Mouse (Mus musculus) large intestine, adult 2 months (tissue): ENCODE results near the gene Atxn7. TPM values are rescaled to one million over a fixed set of nuclear protein-coding genes. Genes with fewer than 3 reads are reported as not detected.

ENCODE experiments used
- DNase-seq: peaks from one replicate; pipeline ENCODE4 v3.0.0-alpha.2; 2012; ENCODE audit warnings: low read depth, low spot score
- WGBS: fragments of 180-500 bp; shearing (Covaris S2); methylation state at CpG from one replicate; pipeline ENCODE4 v1.1.7; 2018; 5-methylcytosine and 5-hydroxymethylcytosine counted together
- polyA plus RNA-seq: library from polyadenylated mRNA; depleted of rRNA; stranded (reverse); fragments of >200 nt; gene quantifications from 2 replicates; pipeline ENCODE4 v1.2.3, GENCODE M21; 2012

Atxn7 gene
- polyA plus RNA-seq, 1 experiment, result 11.3 TPM

GRCm38 (mm10) chr14:13977498-13977897 is 16.3 kb downstream of the Atxn7 start:
- WGBS, result 78% methylated on average over 1 of the region's 1 CpGs
- DNase-seq, result no peak

- 26% methylated on average over 2 of the region's 2 CpGs for WGBS
- DNase-seq, result no peak
Observed at GRCm38 (mm10) chr14:13981286-13981685, 20.0 kb downstream of the Atxn7 start.

GRCm38 (mm10) chr14:13982174-13982573 is 20.9 kb downstream of the Atxn7 start:
- WGBS, result 26% methylated on average over 2 of the region's 2 CpGs
- DNase-seq, result no peak

GRCm38 (mm10) chr14:13988397-13988796 is 27.2 kb downstream of the Atxn7 start:
- DNase-seq, result no peak
- 43% methylated on average over 2 of the region's 2 CpGs for WGBS

GRCm38 (mm10) chr14:13990741-13991140 is 29.5 kb downstream of the Atxn7 start:
- WGBS, result 75% methylated on average over 3 of the region's 3 CpGs
- DNase-seq, result no peak

GRCm38 (mm10) chr14:13995206-13996097 is 34.2 kb downstream of the Atxn7 start:
- WGBS, result 32% methylated on average over 9 of the region's 9 CpGs
- DNase-seq, result no peak

GRCm38 (mm10) chr14:14002771-14003170 is 41.5 kb downstream of the Atxn7 start:
- 91% methylated on average over 7 of the region's 7 CpGs for WGBS
- no peak for DNase-seq

GRCm38 (mm10) chr14:14009712-14010111 is 48.5 kb downstream of the Atxn7 start:
- no peak for DNase-seq
- WGBS, result 62% methylated on average over 6 of the region's 6 CpGs

- WGBS, result under 1% methylated on average over 114 of the region's 116 CpGs
- no peak for DNase-seq
Observed at GRCm38 (mm10) chr14:14012383-14013251, 51.4 kb downstream of the Atxn7 start.

GRCm38 (mm10) chr14:14013252-14013711 is 52.0 kb downstream of the Atxn7 start:
- WGBS, result 0% methylated on average over 27 of the region's 27 CpGs
- DNase-seq, result no peak

GRCm38 (mm10) chr14:14014636-14015375 is 53.6 kb downstream of the Atxn7 start:
- 35% methylated on average over 6 of the region's 6 CpGs for WGBS
- DNase-seq, result no peak

GRCm38 (mm10) chr14:14019155-14019894 is 58.1 kb downstream of the Atxn7 start:
- WGBS, result 74% methylated on average over 6 of the region's 6 CpGs

GRCm38 (mm10) chr14:14021244-14021643 is 60.0 kb downstream of the Atxn7 start:
- DNase-seq, result no peak
- whole genome bisulfite sequencing, result 91% methylated on average over 6 of the region's 6 CpGs

More at GRCm38 (mm10) chr14:14019155-14019894, 58.1 kb downstream of the Atxn7 start:
- no peak for DNase-seq

- no peak for DNase-seq
- 94% methylated on average over 8 of the region's 8 CpGs for WGBS
Observed at GRCm38 (mm10) chr14:14025870-14026269, 64.6 kb downstream of the Atxn7 start.

GRCm38 (mm10) chr14:14030621-14031020 is 69.4 kb downstream of the Atxn7 start:
- no peak for DNase-seq
- WGBS, result 95% methylated on average over 2 of the region's 2 CpGs

- no peak for DNase-seq
- WGBS, result 72% methylated on average over 1 of the region's 1 CpGs
Observed at GRCm38 (mm10) chr14:14032842-14033241, 71.6 kb downstream of the Atxn7 start.

GRCm38 (mm10) chr14:14036352-14036751 is 75.1 kb downstream of the Atxn7 start:
- 23% methylated on average over 2 of the region's 2 CpGs for WGBS
- no peak for DNase-seq

- no peak for DNase-seq
- 61% methylated on average over 2 of the region's 2 CpGs for WGBS
Observed at GRCm38 (mm10) chr14:14038233-14038632, 77.0 kb downstream of the Atxn7 start.

- DNase-seq, result no peak
- WGBS, result 62% methylated on average over 4 of the region's 4 CpGs
Observed at GRCm38 (mm10) chr14:14042336-14042735, 81.1 kb downstream of the Atxn7 start.
